Mouse (Mus musculus) testis, adult 2 months (tissue): ENCODE measurements at regions not wholly inside any gene's neighbourhood (a gene's known extent, or its start where the extent isn't known, plus 50 kb on each side); places are given as distances from the start of the nearest gene placed in this dataset.

Experiments used
- CTCF ChIP-seq: fragments of 200-500 bp; IDR thresholded peaks from 2 replicates; pipeline ENCODE4 v1.5.1; 2012; ENCODE audit warnings: low read depth, mild to moderate bottlenecking, inconsistent platforms, low read length, moderate library complexity; ENCODE audit not compliant: control insufficient read depth, insufficient read depth, insufficient replicate concordance
- POLR2A ChIP-seq: fragments of 200-500 bp; IDR thresholded peaks from 2 replicates; pipeline ENCODE4 v1.6.1; 2012; ENCODE audit warnings: low read depth, mild to moderate bottlenecking, inconsistent platforms, low read length, moderate library complexity; ENCODE audit not compliant: control insufficient read depth

- no peak for TF ChIP-seq CTCF
- TF ChIP-seq POLR2A: no peak
Observed at GRCm38 (mm10) chr2:78779949-78780348, 88.0 kb upstream of the Ube2e3 start.
